Mouse (Mus musculus) limb, embryonic 11.5 days (tissue): Measurements from ENCODE around the gene Maip1. TPM values are rescaled to one million over a fixed set of nuclear protein-coding genes. Genes with fewer than 3 reads are reported as not detected.

ENCODE experiments used
- ATAC-seq: fragments of 200-750 bp; cut with Nextera tagmentation; 2 replicates; pipeline ENCODE4 v1.8.0; 2017; ENCODE audit warnings: low read depth; ENCODE audit not compliant: insufficient number of reproducible peaks, low FRiP score, low TSS enrichment
- DNase-seq: peaks from one replicate; pipeline ENCODE4 v3.0.0-alpha.2; 2015; ENCODE audit warnings: low spot score
- H3K27ac ChIP-seq: fragments of 300-500 bp; sonication (generic); replicated peaks from 2 replicates; pipeline ENCODE4 v1.5.1; 2014; ENCODE audit warnings: low read depth, mild to moderate bottlenecking, low read length
- H3K27me3 ChIP-seq: fragments of 300-500 bp; sonication (generic); 2 replicates; pipeline ENCODE4 v1.6.1; 2014; ENCODE audit warnings: mild to moderate bottlenecking, low read length, mixed read lengths; ENCODE audit not compliant: control insufficient read depth, insufficient read depth
- H3K36me3 ChIP-seq: fragments of 300-500 bp; sonication (generic); 2 replicates; pipeline ENCODE4 v1.6.1; 2014; ENCODE audit warnings: mild to moderate bottlenecking, low read length, moderate library complexity, mixed read lengths; ENCODE audit not compliant: control insufficient read depth, insufficient read depth
- H3K4me1 ChIP-seq: fragments of 300-500 bp; sonication (generic); 2 replicates; pipeline ENCODE4 v1.6.1; 2014; ENCODE audit warnings: low read length, mixed read lengths; ENCODE audit not compliant: control insufficient read depth, insufficient read depth
- H3K4me2 ChIP-seq: fragments of 300-500 bp; sonication (generic); 2 replicates; pipeline ENCODE4 v1.6.1; 2014; ENCODE audit warnings: low read depth, mild to moderate bottlenecking, moderate library complexity; ENCODE audit not compliant: severe bottlenecking
- H3K4me3 ChIP-seq: fragments of 300-500 bp; sonication (generic); 2 replicates; pipeline ENCODE4 v1.5.1; 2014; ENCODE audit warnings: low read depth, low read length
- H3K9ac ChIP-seq: fragments of 300-500 bp; sonication (generic); 2 replicates; pipeline ENCODE4 v1.6.1; 2014; ENCODE audit warnings: mild to moderate bottlenecking, low read length
- H3K9me3 ChIP-seq: fragments of 300-500 bp; sonication (generic); 2 replicates; pipeline ENCODE4 v1.6.1; 2016; ENCODE audit warnings: low read length; ENCODE audit not compliant: control insufficient read depth
- WGBS: fragments of 180-500 bp; shearing (Covaris S2); extraction: QIAGEN DNeasy Blood & Tissue Kit; methylation state at CpG from one replicate; pipeline ENCODE4 v1.1.7; 2014; 5-methylcytosine and 5-hydroxymethylcytosine counted together
- polyA plus RNA-seq: library from polyadenylated mRNA; unstranded; fragments of >200 nt; fragmentation: Nextera tagmentation; extraction: Ambion mirVana; gene quantifications from 2 replicates; pipeline ENCODE4 v1.2.1, GENCODE M21; 2014

Gene Maip1
- 19.8 and 21.2 TPM in 2 replicates for polyA plus RNA-seq

DNA sequence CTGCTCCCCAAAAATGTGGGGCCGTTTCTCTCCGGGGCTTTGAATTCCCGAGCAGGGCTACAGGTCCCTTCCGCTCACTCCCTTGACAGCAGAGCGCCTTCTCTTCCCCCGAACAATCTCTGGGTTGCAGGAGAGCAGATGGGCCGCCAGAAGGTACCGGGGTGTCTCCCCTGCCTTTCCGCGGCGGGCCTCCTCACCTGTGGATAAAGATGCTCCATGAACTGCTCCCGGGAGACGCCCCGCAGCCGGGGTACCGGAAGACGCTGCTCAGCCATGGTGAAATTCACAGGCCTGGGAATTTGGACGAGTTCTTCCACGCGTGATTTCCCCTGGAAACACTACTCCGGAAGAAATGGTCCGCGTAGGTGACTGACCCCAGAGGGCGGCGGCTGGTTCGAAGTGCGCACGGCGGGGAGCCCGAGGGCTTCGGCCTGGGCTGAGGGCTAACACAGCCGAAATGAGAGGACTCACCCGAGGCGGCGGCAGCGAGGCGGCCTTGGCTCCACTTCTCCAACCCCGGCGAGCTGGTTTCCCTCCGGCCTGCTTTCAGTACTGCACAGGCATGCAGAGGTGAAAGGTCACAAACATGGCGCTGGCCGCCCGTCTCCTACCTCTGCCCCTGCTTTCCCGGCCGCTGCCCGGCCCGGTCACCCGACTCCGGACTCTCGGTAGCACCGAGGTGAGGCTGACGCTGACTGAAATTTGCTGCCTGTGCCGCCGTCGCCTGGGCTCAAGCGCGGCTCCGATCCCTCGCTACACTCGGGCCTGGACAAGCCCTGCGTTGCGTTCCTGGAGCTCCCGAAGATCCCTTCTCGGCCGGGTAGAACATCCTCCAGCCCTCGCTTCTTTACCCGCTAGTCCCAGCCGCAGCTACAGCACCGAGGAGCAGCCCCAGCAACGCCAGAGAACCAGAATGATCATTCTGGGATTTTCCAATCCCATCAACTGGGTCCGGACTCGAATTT, at the start of gene Maip1, which contains the start of gene Tyw5:
Maip1 (plus strand) TSS at position 142 of the 965 bp plus-strand sequence.
Tyw5 (minus strand) TSS at position 915 of the 965 bp plus-strand sequence.
- Histone ChIP-seq H3K9ac (peak within 1 kb of the TSS; percentile 96), H3K27me3 (no peaks in the 10 kb centered on the region), H3K4me3 (peak within 1 kb of the TSS; percentile 64), H3K4me2 (peak within 1 kb of the TSS; percentile 69), H3K4me1 (peaks cover 12% of the 10 kb centered on the region; the same call in 1 of the 2 replicates), H3K36me3 (no peaks in the 10 kb centered on the region), H3K9me3 (no peaks in the 10 kb centered on the region), H3K27ac (peak within 1 kb of the TSS; percentile 78)
- peak; percentile 88 for DNase-seq
- under 1% methylated on average over 71 of the region's 72 CpGs for WGBS
- ATAC-seq: peak; percentile 91

DNA sequence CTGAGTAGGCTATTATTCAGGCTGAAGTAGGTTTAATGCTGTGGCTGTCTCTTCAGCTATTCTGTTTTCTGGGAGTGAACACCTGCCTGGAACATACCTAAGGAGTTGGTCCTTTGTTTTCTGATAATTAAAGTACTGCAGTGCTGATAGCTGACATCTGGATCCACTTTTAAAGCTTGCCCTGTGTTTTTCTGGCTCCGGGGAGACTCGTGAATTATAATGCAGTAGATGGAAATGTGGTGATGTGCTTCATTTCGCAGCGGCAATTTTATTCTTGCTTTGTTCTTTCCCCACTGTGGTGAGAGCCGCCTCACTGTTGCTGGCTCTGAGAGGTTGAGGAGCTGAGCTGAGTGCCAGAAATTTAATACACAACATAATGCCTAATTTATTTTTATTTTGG, 47.6 kb upstream of the Maip1 start:
- no peak overlapping the region for H3K9ac ChIP-seq
- ATAC-seq (peak; percentile 17; the same call in 1 of the 2 replicates), DNase-seq (peak; percentile 32)
- WGBS: 34% methylated on average over 5 of the region's 5 CpGs
- no peaks in the 10 kb centered on the region for H3K36me3 ChIP-seq
- no peaks in the 10 kb centered on the region for H3K27me3 ChIP-seq
- no peak overlapping the region for H3K27ac ChIP-seq
- no peaks in the 10 kb centered on the region for H3K9me3 ChIP-seq
- H3K4me1 ChIP-seq: no peaks in the 10 kb centered on the region
- H3K4me3 ChIP-seq: no peak overlapping the region
- H3K4me2 ChIP-seq: no peak overlapping the region

GRCm38 (mm10) chr1:57367446-57367845, 38.7 kb upstream of the Maip1 start:
- Histone ChIP-seq H3K36me3 (no peaks in the 10 kb centered on the region), H3K9ac (no peak overlapping the region), H3K27ac (no peak overlapping the region), H3K4me3 (no peak overlapping the region), H3K4me2 (no peak overlapping the region), H3K27me3 (no peaks in the 10 kb centered on the region), H3K4me1 (no peaks in the 10 kb centered on the region), H3K9me3 (no peaks in the 10 kb centered on the region)
- no peak for DNase-seq
- no peak for ATAC-seq
- WGBS: 90% methylated on average over 3 of the region's 3 CpGs

GRCm38 (mm10) chr1:57369111-57369510, 37.0 kb upstream of the Maip1 start:
- H3K4me2 ChIP-seq: no peak overlapping the region
- H3K27ac ChIP-seq: no peak overlapping the region
- no peaks in the 10 kb centered on the region for H3K4me1 ChIP-seq
- no peaks in the 10 kb centered on the region for H3K36me3 ChIP-seq
- WGBS: 88% methylated on average over 4 of the region's 4 CpGs
- DNase-seq (no peak), ATAC-seq (no peak)
- no peaks in the 10 kb centered on the region for H3K27me3 ChIP-seq
- no peak overlapping the region for H3K4me3 ChIP-seq
- no peaks in the 10 kb centered on the region for H3K9me3 ChIP-seq
- H3K9ac ChIP-seq: no peak overlapping the region

DNA sequence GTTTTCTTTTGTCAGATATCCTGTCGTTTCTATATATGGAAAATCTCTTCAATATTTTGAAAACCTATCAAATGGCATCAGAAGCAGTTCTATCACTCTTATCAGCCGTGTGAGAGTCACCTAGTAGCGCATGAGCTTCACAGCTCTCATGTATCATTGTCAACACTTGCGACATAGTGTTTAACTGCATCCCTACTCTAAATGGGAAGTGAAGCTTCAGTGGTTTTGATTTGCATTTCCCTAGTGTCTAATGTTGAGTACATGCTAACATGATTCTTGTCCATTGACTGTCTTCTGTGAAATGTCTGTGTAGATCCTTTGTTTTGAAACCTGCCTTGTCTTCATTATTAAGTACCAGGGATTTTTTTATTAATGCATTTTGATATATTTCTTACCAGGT, 35.7 kb upstream of the Maip1 start:
- Histone ChIP-seq H3K4me1 (no peaks in the 10 kb centered on the region), H3K9ac (no peak overlapping the region), H3K4me2 (no peak overlapping the region), H3K27me3 (no peaks in the 10 kb centered on the region), H3K9me3 (no peaks in the 10 kb centered on the region), H3K27ac (no peak overlapping the region), H3K36me3 (no peaks in the 10 kb centered on the region), H3K4me3 (no peak overlapping the region)
- WGBS: 88% methylated on average over 4 of the region's 4 CpGs
- DNase-seq (no peak), ATAC-seq (no peak)

GRCm38 (mm10) chr1:57375276-57375675, 30.9 kb upstream of the Maip1 start:
- Histone ChIP-seq H3K36me3 (no peaks in the 10 kb centered on the region), H3K4me3 (no peak overlapping the region), H3K4me2 (no peak overlapping the region), H3K27ac (no peak overlapping the region), H3K9ac (no peak overlapping the region), H3K9me3 (no peaks in the 10 kb centered on the region), H3K27me3 (no peaks in the 10 kb centered on the region), H3K4me1 (no peaks in the 10 kb centered on the region; the same call in 1 of the 2 replicates)
- DNase-seq (no peak), ATAC-seq (no peak)
- 95% methylated on average over 2 of the region's 2 CpGs for WGBS

- WGBS: 66% methylated on average over 6 of the region's 6 CpGs
- H3K27ac ChIP-seq: no peak overlapping the region
These were observed 29.3 kb upstream of the Maip1 start for GRCm38 (mm10) chr1:57376806-57377205.

DNA sequence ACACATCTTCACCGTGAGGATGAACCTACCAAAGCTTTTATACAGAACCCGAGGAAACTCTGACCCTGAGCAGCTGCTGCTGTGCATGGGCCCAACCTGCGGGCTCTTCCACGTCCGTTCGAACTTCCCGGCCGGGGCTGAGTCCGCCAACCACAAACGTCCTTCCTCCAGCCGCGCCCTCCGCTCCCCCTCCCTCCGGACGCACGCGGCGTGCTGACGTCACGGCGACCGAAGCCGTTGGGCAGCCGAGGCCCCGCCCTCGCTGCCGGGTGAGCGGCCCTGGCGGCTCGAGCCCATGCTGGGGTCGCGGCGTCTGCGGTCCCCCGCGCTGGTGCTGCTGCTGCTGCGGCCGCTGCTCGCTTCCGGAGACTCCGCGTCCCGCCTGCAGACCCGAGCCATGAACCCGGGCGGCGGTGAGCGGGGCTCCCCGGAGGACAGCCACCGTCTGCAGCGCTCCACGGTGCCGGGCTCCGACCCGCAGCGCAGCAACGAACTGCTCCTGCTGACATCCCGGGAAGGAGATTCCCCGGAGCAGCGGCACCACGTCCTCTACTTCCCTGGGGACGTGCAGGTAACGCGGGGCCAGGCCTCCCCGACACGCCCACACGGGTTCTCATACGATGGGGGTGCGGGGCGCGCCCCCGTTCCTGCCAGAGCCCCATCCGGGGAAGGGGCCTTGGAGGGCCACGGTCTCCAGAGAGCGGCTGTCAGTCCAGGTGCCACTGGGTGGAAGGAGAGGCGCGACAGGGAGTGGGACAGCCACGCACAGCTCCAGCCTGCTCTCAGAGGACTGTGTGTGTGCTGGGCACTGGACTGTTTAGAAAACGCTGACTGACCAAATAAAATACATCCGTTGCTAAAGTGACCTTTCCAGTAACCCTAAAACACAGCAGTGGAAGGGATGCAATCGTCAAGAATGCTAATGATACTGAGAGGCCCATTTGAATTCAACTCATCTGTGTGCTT, 28.5 kb upstream of the Maip1 start, which contains the start of gene 1700066M21Rik:
1700066M21Rik (plus strand) TSS at position 245 of the 966 bp plus-strand sequence.
- Histone ChIP-seq H3K9ac (peak within 1 kb of the TSS; percentile 86), H3K9me3 (no peaks in the 10 kb centered on the region), H3K36me3 (no peaks in the 10 kb centered on the region), H3K4me2 (peak within 1 kb of the TSS; percentile 81), H3K4me3 (peak within 1 kb of the TSS; percentile 89), H3K27ac (peak within 1 kb of the TSS; percentile 62; the same call in 1 of the 2 replicates), H3K4me1 (no peaks in the 10 kb centered on the region; the same call in 1 of the 2 replicates), H3K27me3 (no peaks in the 10 kb centered on the region)
- WGBS: under 1% methylated on average over 68 of the region's 81 CpGs
- peak; percentile 98 for DNase-seq
- peak; percentile 97 for ATAC-seq

More at GRCm38 (mm10) chr1:57376806-57377205, 29.3 kb upstream of the Maip1 start:
- H3K9me3 ChIP-seq: no peaks in the 10 kb centered on the region
- H3K36me3 ChIP-seq: no peaks in the 10 kb centered on the region
- no peak overlapping the region; the same call in 1 of the 2 replicates for H3K9ac ChIP-seq
- no peaks in the 10 kb centered on the region for H3K27me3 ChIP-seq
- ATAC-seq (no peak), DNase-seq (no peak)
- peak overlapping the region; percentile 40; the same call in 1 of the 2 replicates for H3K4me2 ChIP-seq
- H3K4me3 ChIP-seq: peak overlapping the region; percentile 89
- H3K4me1 ChIP-seq: no peaks in the 10 kb centered on the region; the same call in 1 of the 2 replicates
